Mouse (Mus musculus): ENCODE data around the gene Syn3. TPM values are rescaled to one million over a fixed set of nuclear protein-coding genes. Genes with fewer than 3 reads are reported as not detected.

Gene Syn3
- total RNA-seq, 1 experiment: 1.5 TPM

DNA sequence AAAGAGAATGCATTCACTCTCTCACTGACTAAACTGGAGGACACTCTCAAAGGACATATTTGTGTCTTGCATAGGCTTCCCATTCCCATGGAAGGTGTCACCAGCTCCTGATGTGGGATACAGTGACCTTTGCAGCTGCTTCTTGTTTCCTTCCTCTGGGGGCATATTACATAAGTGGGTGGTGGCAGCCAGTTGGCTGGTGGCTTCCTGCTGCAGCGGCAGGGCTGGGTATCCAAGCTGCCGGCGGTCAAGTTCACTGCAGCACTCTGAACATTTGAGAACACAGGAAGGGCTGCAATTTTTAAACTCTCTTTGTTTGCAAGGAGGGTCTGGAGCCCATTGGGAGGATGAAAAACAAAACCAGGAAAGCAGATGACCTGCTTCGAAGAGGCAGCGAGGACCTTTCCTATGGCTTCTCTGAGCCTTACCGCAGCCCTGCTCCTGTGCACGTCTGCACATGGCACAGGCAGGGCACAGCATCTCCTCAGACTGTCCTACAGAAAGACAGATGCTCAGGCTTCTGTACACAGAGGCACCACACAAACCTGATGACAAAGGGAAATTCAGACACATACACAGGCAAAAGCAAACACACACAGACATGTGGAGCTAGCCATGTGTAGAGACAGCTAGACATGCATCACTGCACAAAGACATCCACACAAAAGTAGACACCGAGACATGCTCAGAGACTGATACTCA is 340.3 kb downstream of the Syn3 start:
- Histone ChIP-seq H3K27ac (ENCODE audit: insufficient read depth, low read depth, low read length, poor library complexity, severe bottlenecking) (no peak overlapping the region), H3K4me3 (ENCODE audit: insufficient read depth in 1 of 2, low read depth in 1 of 2, low read length in 2 of 2, poor library complexity in 1 of 2, severe bottlenecking in 1 of 2) (no peak overlapping the region), H3K4me1 (ENCODE audit: control insufficient read depth in 2 of 2, insufficient read depth in 2 of 2, low read length in 2 of 2, poor library complexity in 1 of 2) (no peaks in the 10 kb centered on the region), H3K36me3 (ENCODE audit: control insufficient read depth, insufficient read depth, low read length, poor library complexity, severe bottlenecking) (no peaks in the 10 kb centered on the region), H3K9me3 (ENCODE audit: control insufficient read depth, insufficient read depth, low read depth, low read length) (no peaks in the 10 kb centered on the region), H3K9ac (ENCODE audit: insufficient read depth, low read depth, low read length, poor library complexity, severe bottlenecking) (no peak overlapping the region)
- in situ Hi-C loops (cut with MboI; ENCODE audit: low sequenced_read_pairs in 2 of 2, unreplicated experiment in 2 of 2): no loop called here
- no peak for DNase-seq (ENCODE audit: low read depth, low spot score)
- TF ChIP-seq MAFK (IDR thresholded peaks at IDR 0.05; ENCODE audit: insufficient read depth, low read depth, low read length) (no peak), ZC3H11A (IDR thresholded peaks at IDR 0.05; ENCODE audit: borderline replicate concordance, low read depth, low read length) (no peak), CHD2 (IDR thresholded peaks at IDR 0.05; ENCODE audit: low read depth, low read length) (no peak), ZNF384 (IDR thresholded peaks at IDR 0.05; ENCODE audit: low read depth, low read length) (no peak), HCFC1 (IDR thresholded peaks at IDR 0.05; ENCODE audit: borderline replicate concordance, insufficient read depth, low read length) (no peak)

DNA sequence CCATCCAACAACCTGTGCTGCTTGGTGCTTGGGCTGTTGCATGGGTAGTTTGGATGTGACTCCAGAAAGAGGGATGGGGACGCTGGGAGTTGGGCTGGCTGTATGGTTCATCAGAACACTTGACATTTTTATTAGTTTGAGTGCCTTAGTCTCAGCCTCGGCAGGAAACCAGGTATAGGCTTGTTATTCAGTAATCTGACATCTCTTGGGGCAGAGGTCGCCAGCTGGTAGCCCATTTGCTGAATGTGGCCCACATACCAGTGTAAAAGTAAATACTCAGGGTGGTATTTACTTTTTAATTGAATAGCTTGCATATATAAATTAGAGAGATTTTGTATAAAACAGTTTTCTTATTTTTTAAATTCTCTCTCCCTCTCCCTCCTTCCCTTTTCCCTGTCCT is 343.4 kb downstream of the Syn3 start:
- TF ChIP-seq CHD2 (IDR thresholded peaks at IDR 0.05; ENCODE audit: low read depth, low read length) (no peak), HCFC1 (IDR thresholded peaks at IDR 0.05; ENCODE audit: borderline replicate concordance, insufficient read depth, low read length) (no peak), ZC3H11A (IDR thresholded peaks at IDR 0.05; ENCODE audit: borderline replicate concordance, low read depth, low read length) (no peak), ZNF384 (IDR thresholded peaks at IDR 0.05; ENCODE audit: low read depth, low read length) (no peak), MAFK (IDR thresholded peaks at IDR 0.05; ENCODE audit: insufficient read depth, low read depth, low read length) (no peak)
- H3K9me3 ChIP-seq (ENCODE audit: control insufficient read depth, insufficient read depth, low read depth, low read length): no peaks in the 10 kb centered on the region
- H3K9ac ChIP-seq (ENCODE audit: insufficient read depth, low read depth, low read length, poor library complexity, severe bottlenecking): no peak overlapping the region
- DNase-seq (ENCODE audit: low read depth, low spot score): no peak
- no peaks in the 10 kb centered on the region for H3K4me1 ChIP-seq (ENCODE audit: control insufficient read depth in 2 of 2, insufficient read depth in 2 of 2, low read length in 2 of 2, poor library complexity in 1 of 2)
- in situ Hi-C loops (cut with MboI; ENCODE audit: low sequenced_read_pairs in 2 of 2, unreplicated experiment in 2 of 2): no loop called here
- H3K4me3 ChIP-seq (ENCODE audit: insufficient read depth in 1 of 2, low read depth in 1 of 2, low read length in 2 of 2, poor library complexity in 1 of 2, severe bottlenecking in 1 of 2): no peak overlapping the region
- H3K27ac ChIP-seq (ENCODE audit: insufficient read depth, low read depth, low read length, poor library complexity, severe bottlenecking): no peak overlapping the region
- no peaks in the 10 kb centered on the region for H3K36me3 ChIP-seq (ENCODE audit: control insufficient read depth, insufficient read depth, low read length, poor library complexity, severe bottlenecking)

DNA sequence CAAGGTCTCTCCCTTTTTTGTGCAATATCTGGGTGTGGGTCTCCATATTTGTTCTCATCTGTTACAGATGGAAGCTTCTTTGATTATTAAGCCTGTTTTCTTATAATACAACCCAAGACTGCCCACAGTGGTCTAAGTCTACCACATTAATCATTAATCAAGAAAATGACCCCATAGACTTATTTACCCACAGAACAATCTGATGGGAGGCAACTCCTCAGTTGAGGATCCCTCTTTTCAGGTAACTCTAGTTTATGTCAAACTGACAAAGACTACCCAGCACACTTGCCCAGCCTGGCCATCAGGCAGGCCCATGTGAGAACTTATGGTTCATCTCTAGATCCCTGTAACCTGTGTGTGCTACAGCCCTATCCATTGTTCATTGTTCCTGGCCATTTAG is 345.5 kb downstream of the Syn3 start:
- H3K4me3 ChIP-seq (ENCODE audit: insufficient read depth in 1 of 2, low read depth in 1 of 2, low read length in 2 of 2, poor library complexity in 1 of 2, severe bottlenecking in 1 of 2): no peak overlapping the region
- H3K9me3 ChIP-seq (ENCODE audit: control insufficient read depth, insufficient read depth, low read depth, low read length): no peaks in the 10 kb centered on the region
- H3K4me1 ChIP-seq (ENCODE audit: control insufficient read depth in 2 of 2, insufficient read depth in 2 of 2, low read length in 2 of 2, poor library complexity in 1 of 2): no peaks in the 10 kb centered on the region
- in situ Hi-C loops (cut with MboI; ENCODE audit: low sequenced_read_pairs in 2 of 2, unreplicated experiment in 2 of 2): no loop called here
- no peak for DNase-seq (ENCODE audit: low read depth, low spot score)
- no peak overlapping the region for H3K27ac ChIP-seq (ENCODE audit: insufficient read depth, low read depth, low read length, poor library complexity, severe bottlenecking)
- TF ChIP-seq ZNF384 (IDR thresholded peaks at IDR 0.05; ENCODE audit: low read depth, low read length) (no peak), MAFK (IDR thresholded peaks at IDR 0.05; ENCODE audit: insufficient read depth, low read depth, low read length) (no peak), CHD2 (IDR thresholded peaks at IDR 0.05; ENCODE audit: low read depth, low read length) (no peak), ZC3H11A (IDR thresholded peaks at IDR 0.05; ENCODE audit: borderline replicate concordance, low read depth, low read length) (no peak), HCFC1 (IDR thresholded peaks at IDR 0.05; ENCODE audit: borderline replicate concordance, insufficient read depth, low read length) (no peak)
- no peaks in the 10 kb centered on the region for H3K36me3 ChIP-seq (ENCODE audit: control insufficient read depth, insufficient read depth, low read length, poor library complexity, severe bottlenecking)
- no peak overlapping the region for H3K9ac ChIP-seq (ENCODE audit: insufficient read depth, low read depth, low read length, poor library complexity, severe bottlenecking)

DNA sequence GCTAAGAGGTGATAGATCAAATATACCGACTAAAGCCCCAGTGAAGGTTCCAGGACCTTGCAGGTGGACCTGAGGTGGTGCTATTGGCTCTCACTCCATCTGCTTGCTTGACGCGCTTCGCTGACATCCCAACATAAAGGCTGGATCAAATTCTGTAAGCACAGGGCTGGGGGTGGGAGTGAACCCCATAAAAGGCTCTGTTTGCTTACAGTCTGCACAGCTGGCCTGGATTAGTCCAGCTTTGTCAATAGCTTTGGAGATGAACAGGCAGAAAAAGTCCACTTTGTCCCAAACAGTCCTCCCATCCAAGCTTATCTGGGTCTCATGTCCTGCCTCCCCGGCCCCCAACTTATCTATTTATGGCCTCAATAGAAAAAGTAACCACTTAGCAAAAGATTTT is 347.3 kb downstream of the Syn3 start:
- no peaks in the 10 kb centered on the region for H3K9me3 ChIP-seq (ENCODE audit: control insufficient read depth, insufficient read depth, low read depth, low read length)
- in situ Hi-C loops (cut with MboI; ENCODE audit: low sequenced_read_pairs in 2 of 2, unreplicated experiment in 2 of 2): no loop called here
- DNase-seq (ENCODE audit: low read depth, low spot score): no peak
- H3K9ac ChIP-seq (ENCODE audit: insufficient read depth, low read depth, low read length, poor library complexity, severe bottlenecking): no peak overlapping the region
- H3K27ac ChIP-seq (ENCODE audit: insufficient read depth, low read depth, low read length, poor library complexity, severe bottlenecking): no peak overlapping the region
- H3K4me3 ChIP-seq (ENCODE audit: insufficient read depth in 1 of 2, low read depth in 1 of 2, low read length in 2 of 2, poor library complexity in 1 of 2, severe bottlenecking in 1 of 2): no peak overlapping the region
- no peaks in the 10 kb centered on the region for H3K4me1 ChIP-seq (ENCODE audit: control insufficient read depth in 2 of 2, insufficient read depth in 2 of 2, low read length in 2 of 2, poor library complexity in 1 of 2)
- no peaks in the 10 kb centered on the region for H3K36me3 ChIP-seq (ENCODE audit: control insufficient read depth, insufficient read depth, low read length, poor library complexity, severe bottlenecking)
- TF ChIP-seq HCFC1 (IDR thresholded peaks at IDR 0.05; ENCODE audit: borderline replicate concordance, insufficient read depth, low read length) (no peak), ZNF384 (IDR thresholded peaks at IDR 0.05; ENCODE audit: low read depth, low read length) (no peak), MAFK (IDR thresholded peaks at IDR 0.05; ENCODE audit: insufficient read depth, low read depth, low read length) (no peak), ZC3H11A (IDR thresholded peaks at IDR 0.05; ENCODE audit: borderline replicate concordance, low read depth, low read length) (no peak), CHD2 (IDR thresholded peaks at IDR 0.05; ENCODE audit: low read depth, low read length) (no peak)
